Mouse (Mus musculus) ES-CJ7 (cell line): ENCODE results near the gene Naa38.

ENCODE experiments used
- DNase-seq: peaks from one replicate; pipeline ENCODE4 v3.0.0; 2011; ENCODE audit warnings: low read depth, low spot score

The Naa38 gene

DNA sequence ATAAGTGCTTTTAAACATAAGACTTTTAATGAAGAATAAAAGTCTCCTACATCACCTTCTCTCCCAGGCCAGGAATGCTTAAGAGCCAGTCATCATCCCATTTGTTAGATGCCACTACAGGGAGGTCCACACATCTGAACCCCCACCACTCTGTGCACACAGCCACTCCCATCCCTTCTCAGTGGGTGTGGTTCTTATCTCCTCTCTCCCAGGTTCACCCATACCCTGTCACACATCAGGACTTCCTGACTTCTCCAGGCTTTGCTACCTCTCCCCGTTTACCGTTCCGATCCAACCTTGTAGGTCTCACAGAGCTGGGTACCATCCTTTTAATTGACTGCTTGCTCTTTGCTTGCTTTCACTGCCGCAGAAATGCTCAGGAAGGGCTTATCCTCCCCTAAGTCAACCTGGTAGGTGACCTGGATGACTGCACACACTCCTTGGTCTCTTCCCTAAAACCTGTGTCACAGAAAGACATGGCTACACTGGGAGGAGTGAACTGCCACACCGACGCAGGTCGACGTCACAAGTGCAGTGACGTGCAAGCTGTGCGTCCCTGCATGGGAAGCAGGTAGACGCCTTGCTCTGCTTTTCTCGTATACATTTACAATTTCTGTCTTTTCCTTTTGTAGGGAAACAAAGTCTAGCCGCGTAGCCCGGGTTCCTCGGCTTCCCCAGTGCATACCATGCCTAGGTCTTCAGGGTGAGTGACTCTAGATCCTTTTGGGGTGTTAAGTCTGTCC, 21.9 kb upstream of the Naa38 start:
- peak; percentile 83 for DNase-seq

DNA sequence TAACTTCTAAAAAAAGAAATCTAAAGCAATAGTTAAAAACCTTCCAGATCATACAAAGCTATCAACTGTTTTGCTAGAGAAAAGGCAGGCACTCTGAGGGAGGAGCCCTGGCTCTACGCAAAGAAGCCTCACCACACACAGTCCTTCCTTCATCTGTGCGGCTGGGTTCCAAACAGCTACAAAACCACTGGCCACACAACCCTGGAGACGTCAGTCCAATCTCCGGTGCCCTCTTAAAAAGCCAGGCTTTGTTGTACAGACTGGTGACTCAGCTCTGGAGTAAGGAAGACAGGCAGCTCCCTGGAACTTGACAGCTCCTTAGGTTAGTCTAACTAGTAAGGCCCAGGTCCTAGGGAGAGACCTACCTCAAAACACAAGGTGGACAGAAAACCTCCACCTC, 19.6 kb upstream of the Naa38 start:
- no peak for DNase-seq

DNA sequence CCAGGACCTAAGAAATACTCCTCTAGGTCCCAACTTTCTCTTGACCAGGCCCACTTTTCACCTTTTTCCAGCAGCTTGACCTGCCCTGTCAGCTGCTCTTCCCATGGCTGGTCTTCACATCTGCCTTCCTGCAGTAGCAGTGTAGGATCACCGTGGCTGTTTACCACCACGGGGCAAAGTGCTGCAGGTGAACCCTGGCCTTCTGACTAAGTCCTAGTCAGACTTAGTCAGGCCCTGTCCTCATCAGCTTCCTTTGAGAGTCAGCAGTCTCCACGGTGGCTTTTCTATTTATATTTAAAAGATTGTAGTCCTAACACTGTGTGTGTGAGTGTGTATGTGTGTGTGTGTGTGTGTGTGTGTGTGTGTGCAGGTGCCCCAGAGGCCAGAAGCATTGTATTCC, 17.5 kb upstream of the Naa38 start:
- DNase-seq: no peak

DNA sequence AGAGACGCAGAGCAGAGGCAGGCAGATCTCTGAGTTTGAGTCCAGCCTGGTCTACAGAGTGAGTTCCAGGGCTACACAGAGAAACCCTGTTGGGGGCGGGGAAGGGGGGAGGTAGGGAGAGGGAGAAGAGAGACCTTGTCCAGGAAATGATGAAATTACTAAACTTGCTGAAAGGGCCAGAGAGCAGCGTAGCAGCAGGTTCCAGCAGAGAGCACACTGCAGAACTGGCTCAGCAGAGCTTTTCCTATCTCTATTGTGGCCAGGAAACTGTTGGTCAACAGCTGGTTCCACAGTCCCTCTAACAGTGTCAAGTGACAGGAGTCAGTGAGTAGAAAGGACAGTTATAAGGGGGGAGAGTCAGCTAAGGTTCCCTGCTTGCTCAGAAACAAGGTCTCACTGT, 15.7 kb upstream of the Naa38 start:
- no peak for DNase-seq

DNA sequence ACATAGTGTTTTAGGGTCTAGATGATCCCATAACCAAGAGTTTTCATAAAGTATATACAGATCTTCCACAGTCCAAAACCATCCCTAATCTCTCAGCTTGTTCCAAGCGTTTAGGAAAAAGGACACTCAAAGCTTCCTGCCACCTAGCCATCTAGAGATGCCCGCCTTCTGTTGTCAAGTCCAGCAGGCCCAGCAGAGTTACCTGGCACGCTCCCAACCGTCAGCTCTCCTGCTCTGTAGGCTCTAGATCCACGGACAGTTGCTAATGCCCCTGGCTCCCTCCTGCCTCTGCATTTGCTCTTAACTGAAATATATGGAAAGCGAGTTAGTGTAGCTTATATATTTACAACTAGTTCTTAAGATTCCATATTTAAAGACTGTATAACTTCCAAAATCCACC, 13.9 kb upstream of the Naa38 start:
- DNase-seq: no peak

DNA sequence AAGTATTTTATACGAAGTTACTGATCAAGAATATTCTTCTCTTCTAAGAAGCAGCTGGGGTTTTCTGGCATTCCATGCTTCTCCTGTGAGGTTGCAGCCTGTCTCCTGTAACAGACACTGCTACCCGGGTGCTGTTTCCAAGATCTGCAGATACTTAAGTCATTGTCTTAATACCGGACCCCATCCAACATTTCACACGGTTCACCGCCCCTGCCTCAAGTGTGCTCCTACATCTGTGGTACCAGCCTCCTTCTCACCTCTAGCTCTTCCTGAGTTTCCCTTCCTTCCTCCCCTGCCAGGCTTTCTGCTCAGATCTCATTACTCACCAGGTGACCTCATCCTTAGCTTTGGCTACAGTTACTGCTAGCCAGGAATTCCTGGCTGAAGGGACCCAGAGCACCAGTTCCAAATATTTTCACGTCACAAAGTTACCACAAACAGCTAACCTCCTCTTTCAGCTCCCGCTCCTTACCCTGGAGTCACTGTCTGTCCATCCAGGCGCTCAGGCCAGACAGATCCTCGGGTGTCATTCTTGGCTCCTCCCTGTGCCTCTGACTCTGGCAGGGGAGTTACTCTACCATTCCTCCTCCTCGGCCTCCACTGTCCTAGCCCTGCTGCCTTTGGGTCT, 12.7 kb upstream of the Naa38 start:
- no peak for DNase-seq

DNA sequence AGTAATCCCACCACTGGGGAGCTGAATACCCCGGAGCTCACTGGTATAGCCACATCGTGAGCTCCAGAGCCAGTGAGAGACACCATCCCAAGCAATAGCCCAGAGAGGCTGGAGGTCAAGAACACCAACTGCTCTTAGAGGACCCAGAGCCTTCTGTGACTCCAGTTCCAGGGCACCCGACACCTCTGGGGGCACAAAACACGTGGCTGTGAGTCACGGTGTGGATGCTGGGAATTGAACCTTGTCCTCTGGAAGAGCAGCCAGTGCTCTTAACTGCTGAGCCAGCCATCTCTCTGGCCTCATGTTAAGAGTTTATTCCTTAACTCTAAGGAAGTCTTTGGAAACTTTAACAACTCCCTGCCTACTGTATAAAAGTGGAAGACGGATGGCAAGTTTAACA, 10.3 kb upstream of the Naa38 start:
- DNase-seq: no peak

DNA sequence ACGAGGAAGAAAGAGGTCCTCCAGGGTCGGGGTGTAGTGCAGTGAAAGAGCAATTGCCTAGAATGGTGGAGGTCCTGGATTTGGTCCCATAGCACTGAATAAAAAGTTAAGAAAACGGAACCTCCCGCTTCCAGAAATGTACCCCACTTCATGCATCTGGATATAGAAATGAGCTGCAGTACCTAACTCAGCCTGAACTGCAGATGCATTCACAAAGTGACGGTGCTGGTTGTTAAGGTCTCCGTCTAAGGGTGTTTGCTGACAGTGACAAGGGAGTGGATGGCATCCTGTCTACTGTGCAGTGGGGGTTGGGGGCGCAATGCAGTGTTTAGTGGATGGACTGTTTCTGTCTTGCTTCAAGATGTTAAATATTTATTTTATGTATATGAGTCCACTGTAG, 8.5 kb upstream of the Naa38 start:
- DNase-seq: no peak

DNA sequence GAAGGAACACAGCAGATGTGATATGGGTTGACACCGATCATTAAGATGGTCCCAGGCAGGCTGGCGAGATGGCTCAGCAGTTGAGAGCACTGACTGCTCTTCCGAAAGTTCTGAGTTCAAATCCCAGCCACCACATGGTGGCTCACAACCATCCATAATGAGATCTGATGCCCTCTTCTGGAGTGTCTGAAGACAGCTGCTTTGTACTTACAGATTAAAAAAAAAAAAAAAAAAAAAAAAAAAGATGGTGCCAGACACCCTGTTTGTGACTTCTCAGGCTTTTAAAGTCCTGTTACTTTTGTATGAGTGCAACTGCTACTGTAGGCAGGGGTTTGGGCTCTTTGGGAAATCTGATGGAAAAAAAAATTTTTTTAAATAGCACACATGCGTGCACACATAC, 6.6 kb upstream of the Naa38 start:
- DNase-seq: peak; percentile 1

DNA sequence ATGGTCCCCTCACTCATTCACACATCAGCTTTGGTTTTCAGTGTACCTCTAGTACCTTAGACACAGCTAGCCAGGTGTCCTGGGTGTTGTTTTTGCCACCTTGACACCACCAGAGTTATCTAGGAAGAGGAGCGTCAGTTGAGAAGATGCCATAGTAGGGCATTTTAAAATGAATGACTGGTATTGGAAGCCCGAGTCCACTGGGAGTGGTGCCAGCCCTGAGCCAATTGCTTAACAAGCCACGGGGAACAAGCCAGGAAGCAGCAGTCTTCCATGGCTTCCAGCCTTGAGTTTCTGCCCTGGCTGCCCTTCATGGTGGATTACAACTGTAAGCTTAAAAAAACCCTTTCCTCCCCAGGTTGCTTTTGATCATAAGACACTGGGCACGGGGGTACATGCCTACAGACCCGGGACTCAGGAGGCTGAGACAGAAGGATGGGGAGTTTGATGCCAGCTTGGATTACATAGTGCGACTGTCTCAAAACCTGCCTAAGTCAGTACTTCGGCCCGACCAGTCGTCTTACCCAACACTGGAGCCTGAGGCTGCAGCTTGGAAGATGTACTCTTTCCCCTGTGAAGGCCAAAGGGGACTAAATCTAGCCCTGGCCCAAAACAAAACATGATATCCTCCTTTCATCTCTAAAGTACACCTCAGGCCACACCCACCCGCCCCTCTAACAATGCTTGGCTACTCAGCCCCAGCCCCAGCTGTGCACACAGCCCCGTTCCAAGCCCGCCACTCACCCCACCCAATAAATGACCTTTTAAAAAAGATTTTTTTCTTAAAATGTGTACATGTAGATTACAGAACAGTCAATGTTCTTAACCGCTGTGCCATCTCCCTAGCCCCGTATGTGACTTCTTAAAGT, 5.5 kb upstream of the Naa38 start:
- peak; percentile 22 for DNase-seq

DNA sequence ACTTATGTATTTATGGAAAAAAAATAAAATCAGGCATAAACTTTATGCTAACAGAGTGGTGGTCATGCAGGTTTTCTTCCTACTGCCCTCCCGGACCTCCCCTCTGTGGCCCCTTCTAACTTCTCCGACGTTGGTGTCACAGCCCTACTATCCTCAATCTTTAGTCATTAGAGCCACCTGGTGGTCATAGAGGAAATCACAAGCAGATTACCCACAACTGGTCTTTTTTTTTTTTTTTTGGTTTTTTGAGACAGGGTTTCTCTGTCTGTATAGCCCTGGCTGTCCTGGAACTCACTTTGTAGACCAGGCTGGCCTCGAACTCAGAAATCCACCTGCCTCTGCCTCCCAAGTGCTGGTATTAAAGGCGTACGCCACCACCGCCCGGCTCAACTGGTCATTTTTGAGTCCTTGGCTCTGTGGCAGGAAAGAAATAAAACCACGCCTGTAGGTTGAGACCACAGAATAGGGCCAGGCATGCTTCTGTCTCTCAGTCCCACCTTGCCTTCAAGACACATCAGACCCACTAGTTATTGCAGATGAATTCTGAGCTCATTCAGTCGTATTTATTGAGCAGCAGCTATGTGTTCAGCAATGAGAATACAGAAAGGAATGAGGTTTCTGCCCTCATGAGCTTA, 4.8 kb upstream of the Naa38 start:
- peak; percentile 76 for DNase-seq

DNA sequence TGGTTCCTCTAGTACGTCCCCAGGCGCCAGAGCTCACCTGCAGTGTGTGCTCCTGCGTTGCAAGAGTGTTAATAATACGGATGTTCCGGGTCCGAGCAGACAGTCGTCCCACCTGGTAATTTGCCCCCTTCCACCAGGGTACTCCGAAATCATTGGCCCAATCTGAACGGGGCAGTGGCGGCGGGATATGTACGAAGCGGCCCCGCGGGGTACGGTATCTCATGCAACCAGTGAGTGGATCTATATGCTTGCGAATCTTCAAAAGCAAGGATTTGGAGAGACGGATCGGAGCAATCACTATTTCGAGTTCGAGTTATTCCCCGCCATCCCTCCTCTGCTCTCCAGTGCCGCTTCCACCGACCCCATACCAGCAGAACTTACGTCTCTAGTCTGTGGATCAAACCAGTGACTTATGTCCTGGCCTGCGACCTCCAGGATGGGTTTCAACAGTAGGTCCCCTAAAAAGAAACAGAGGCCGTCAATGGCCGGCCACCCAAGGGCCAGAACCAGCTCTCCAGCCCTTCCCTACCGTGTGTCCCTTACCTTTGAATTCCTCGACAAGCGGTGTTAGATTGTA, 608 bp upstream of the Naa38 start:
- peak; percentile 16 for DNase-seq

DNA sequence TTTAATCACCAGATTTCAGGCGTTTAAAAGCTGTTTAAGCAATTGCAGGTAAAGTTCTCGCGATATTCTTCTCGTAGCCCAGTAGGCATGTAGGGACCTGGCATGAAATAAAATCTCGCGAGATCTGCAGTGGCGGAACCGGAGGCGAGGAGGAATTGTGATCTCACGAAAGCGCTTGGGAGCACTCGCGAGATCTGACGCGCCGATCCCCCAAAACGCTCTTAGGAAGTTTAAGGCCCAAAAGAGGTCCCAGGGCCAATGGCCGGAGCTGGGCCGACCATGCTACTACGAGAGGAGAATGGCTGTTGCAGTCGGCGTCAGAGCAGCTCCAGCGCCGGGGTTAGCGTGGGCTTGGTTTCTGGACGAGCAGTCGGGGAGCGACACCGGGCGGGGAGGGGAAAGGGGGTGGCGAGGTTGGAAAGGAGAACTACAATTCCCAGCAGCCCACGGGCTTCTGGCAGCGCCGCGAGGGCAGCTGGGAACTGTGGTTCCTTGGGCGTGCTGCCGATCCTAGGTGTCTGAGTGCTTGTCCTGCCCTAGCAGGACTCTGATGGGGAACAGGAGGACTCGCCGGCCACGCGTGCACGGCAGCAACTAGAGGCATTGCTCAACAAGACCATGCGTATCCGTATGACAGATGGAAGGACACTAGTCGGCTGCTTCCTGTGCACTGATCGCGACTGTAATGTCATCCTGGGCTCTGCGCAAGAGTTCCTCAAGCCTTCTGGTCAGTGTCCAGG, 517 bp downstream of the Naa38 start:
- peak; percentile 100 for DNase-seq

DNA sequence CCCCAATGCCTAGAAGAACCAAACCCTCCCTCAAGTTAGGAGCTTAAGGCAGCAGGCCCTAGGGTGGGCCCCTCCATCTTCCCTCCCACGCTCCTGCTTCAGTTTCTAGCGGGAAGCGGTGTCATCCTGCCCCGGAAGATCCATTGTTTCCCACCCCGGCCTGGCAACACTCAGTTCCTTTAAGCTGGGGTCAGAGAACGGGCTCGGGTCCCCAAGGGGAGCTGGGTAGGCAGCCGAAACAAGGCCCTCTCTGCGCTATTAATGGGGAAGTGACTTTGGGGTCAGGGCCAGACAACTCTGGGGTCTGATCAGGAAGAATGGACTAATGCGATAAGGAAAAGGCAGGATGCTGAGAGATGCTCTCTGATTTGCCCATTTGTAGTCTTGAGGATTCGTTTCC, 1.5 kb downstream of the Naa38 start:
- peak; percentile 16 for DNase-seq

DNA sequence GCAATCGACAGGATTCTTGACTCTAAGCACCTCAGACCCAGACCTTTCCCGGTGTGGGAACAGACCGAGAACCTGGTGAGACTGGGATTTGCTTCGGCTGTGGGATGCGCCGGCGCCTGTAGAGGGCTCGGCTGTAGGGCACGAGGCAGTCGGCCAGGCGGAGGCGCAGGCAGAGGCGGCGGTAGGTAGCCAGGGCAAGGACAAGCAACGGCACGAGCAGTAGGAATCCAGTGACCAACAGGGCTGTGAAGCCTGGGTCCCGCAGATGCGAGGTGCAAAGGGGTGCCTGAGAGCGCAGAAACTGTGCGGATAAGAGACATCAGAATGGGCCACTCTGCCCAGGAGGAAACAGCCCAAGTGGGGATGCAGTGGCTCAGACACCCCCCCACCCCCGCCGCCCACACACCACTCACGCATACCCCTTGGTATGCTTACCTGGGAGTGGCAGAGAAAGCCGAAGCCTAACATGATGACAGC, 2.3 kb downstream of the Naa38 start:
- peak; percentile 26 for DNase-seq

DNA sequence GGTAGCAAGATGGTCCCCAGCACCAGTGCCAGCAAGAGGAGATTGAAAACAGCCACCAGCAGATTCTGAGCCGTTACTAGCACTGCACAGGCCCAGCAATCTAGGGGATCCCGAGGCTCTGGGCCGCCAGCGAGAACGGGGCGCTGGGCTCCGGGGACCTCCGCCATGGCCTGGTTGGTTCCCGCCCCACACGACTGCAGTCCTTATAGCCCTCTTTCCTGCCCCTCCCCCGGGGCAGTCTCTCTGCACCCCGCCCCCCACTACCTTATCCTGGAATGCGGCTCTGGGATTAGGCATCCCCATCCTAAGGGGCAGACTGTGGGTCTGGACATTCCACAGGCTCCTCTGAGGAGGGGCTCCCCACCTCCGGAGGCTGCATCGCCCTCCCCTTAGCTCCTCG, 2.8 kb downstream of the Naa38 start, which contains the start of gene Tmem88:
Tmem88 (minus strand) TSS at position 176 of the 400 bp plus-strand sequence.
- peak; percentile 79 for DNase-seq

DNA sequence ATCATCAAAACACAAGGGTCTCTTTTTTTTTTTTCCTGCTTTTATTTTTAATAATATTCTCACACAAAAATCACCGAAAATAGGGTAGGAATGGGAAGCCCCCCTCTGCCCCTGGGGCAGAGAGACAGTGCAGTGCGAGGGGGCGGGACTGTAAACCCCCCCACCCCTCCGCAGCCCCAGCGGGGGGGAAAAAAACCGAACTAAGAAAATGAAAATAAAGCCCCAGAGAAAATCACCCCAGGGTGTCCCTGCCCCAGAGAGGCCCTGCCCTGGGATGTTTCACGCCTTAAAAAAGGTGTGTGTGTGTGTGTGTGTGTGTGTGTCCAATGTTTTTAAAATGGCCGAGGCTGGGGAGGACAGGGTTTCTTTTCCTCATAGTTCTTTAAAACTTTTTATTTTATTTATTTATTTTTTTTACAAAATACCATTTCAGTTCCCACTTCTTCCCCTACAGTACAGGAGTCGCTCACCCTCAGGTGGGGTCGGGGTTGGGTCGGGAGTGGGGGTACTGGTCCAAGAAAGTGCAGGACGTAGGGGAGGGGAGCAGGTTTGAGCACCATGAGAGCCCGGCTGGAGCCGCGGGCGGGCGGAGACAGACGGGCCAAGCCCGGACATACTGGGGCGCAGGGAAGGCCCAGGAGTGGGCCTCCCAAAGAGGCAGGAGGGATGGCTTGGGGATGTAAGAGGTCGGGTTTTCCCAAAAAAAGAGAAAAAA, 3.4 kb downstream of the Naa38 start:
- no peak for DNase-seq

DNA sequence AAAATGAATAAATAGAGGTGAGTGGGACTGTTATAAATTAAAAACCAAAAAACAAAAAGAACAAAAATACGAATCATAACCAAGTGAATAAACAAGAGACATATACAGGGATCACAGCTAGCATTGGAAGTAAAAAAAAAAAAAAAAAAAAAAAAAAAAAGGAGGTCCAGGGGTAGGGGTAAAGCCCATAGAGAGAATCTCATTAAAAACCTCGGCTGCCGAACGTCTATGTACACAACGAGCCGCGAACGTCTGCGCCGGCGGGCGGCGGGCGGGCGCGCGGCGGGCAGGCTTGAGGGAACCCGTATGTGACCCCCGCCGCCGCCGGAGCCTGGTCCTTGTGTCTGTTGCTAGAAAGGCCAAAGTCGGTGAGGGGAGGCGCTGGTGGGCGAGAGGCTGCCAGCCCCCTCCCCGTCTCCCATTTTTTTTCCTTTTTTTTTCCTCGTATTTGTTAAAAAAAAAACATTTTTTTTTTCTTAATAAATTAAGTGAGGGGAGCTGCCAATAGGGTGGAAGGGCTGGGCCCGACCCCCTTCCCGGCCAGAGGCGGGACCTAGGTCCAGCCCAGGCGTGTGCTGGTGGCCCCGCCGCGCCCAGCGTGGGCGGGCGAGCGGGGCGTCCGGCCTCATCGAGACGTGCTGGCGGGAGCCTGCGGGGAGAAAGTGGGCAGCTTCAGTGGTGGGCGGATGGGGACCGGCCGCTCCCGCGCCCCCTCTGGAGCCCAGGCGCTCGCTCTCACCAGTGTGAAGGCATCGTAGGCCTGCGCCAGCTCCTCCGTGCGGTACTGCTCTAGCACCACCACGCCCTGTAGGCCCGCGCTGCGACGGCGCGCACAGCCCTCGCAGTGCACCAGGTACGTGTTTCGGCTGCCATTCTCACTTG, 4.2 kb downstream of the Naa38 start:
- DNase-seq: peak; percentile 66
